Mouse (Mus musculus) MEL (cell line): ENCODE measurements around the gene Washc1.

Source experiments
- CTCF ChIP-seq, 3 experiments: IDR thresholded peaks in 2 of 3; conservative IDR thresholded peaks in 1 of 3; 2 replicates each; pipeline ENCODE4 v1.5.1; 2011 to 2012; ENCODE audit warnings: low read length in 3 of 3, low read depth in 2 of 3, mild to moderate bottlenecking in 2 of 3, improper control_type of control experiment in 1 of 3, inconsistent platforms in 1 of 3, mixed read lengths in 1 of 3, moderate library complexity in 1 of 3; ENCODE audit not compliant: control insufficient read depth in 1 of 3, insufficient read depth in 1 of 3, poor library complexity in 1 of 3, severe bottlenecking in 1 of 3
- EP300 ChIP-seq, 2 experiments: IDR thresholded peaks; 2 replicates each; pipeline ENCODE4 v1.6.1; 2011; ENCODE audit warnings: improper control_type of control experiment in 2 of 2, low read length in 2 of 2, low read depth in 1 of 2, mild to moderate bottlenecking in 1 of 2
- MAX ChIP-seq: IDR thresholded peaks from 2 replicates; pipeline ENCODE4 v1.6.1; 2011; ENCODE audit warnings: low read length, improper control_type of control experiment

- no peak for TF ChIP-seq EP300 (IDR thresholded peaks at IDR 0.05; ENCODE audit: low read depth in 1 of 2, low read length in 2 of 2)
- TF ChIP-seq CTCF (IDR thresholded peaks at IDR 0.05 in 2 of 3, conservative IDR thresholded peaks at IDR 0.05 in 1 of 3; ENCODE audit: control insufficient read depth in 1 of 3, insufficient read depth in 1 of 3, low read depth in 2 of 3, low read length in 3 of 3, poor library complexity in 1 of 3, severe bottlenecking in 1 of 3): no peak
- no peak for TF ChIP-seq MAX
Observed at GRCm38 (mm10) chr17:66130371-66130770, 19.0 kb downstream of the Washc1 start.
